Mouse (Mus musculus) hindbrain, postnatal 0 days (tissue): ENCODE measurements around the gene Echs1. TPM values are rescaled to one million over a fixed set of nuclear protein-coding genes. Genes with fewer than 3 reads are reported as not detected.
A peak's percentile ranks its signal among the peaks of the same experiment; 100 is the strongest.

Experiments
- ATAC-seq: fragments of 200-750 bp; cut with Nextera tagmentation; 2 replicates; pipeline ENCODE4 v1.8.0; 2017; ENCODE audit warnings: mild to moderate bottlenecking, moderate TSS enrichment, moderate library complexity
- DNase-seq: peaks from one replicate; pipeline ENCODE4 v3.0.0-alpha.2; 2015; ENCODE audit warnings: low spot score
- H3K27ac ChIP-seq: fragments of 300-500 bp; sonication (generic); 2 replicates; pipeline ENCODE4 v1.5.1; 2014; ENCODE audit warnings: mild to moderate bottlenecking
- H3K27me3 ChIP-seq: fragments of 300-500 bp; sonication (generic); 2 replicates; pipeline ENCODE4 v1.6.1; 2014; ENCODE audit warnings: low read length, mixed read lengths; ENCODE audit not compliant: insufficient read depth
- H3K36me3 ChIP-seq: fragments of 300-500 bp; sonication (generic); 2 replicates; pipeline ENCODE4 v1.6.1; 2014; ENCODE audit warnings: low read length, mixed read lengths; ENCODE audit not compliant: insufficient read depth
- H3K4me1 ChIP-seq: fragments of 300-500 bp; sonication (generic); 2 replicates; pipeline ENCODE4 v1.6.1; 2014; ENCODE audit warnings: antibody characterized with exemption, low read length, mixed read lengths; ENCODE audit not compliant: insufficient read depth
- H3K4me2 ChIP-seq: fragments of 300-500 bp; sonication (generic); 2 replicates; pipeline ENCODE4 v1.6.1; 2014; ENCODE audit warnings: low read depth, mild to moderate bottlenecking, low read length, moderate library complexity, mixed read lengths
- H3K4me3 ChIP-seq: fragments of 300-500 bp; sonication (generic); 2 replicates; pipeline ENCODE4 v1.5.1; 2014; ENCODE audit warnings: low read length
- H3K9ac ChIP-seq: fragments of 300-500 bp; sonication (generic); replicated peaks from 2 replicates; pipeline ENCODE4 v1.6.1; 2014; ENCODE audit warnings: mild to moderate bottlenecking, low read length, moderate library complexity, mixed read lengths
- H3K9me3 ChIP-seq: fragments of 300-500 bp; sonication (generic); 2 replicates; pipeline ENCODE4 v1.6.1; 2016; ENCODE audit warnings: low read length, mixed read lengths
- CTCF ChIP-seq: IDR thresholded peaks from 2 replicates; pipeline ENCODE4 v1.5.1; 2016; ENCODE audit warnings: antibody characterized with exemption, control low read depth, low read depth
- WGBS: fragments of 180-500 bp; shearing (Covaris S2); extraction: QIAGEN DNeasy Blood & Tissue Kit; methylation state at CpG from one replicate; pipeline ENCODE4 v1.1.7; 2014; 5-methylcytosine and 5-hydroxymethylcytosine counted together
- polyA plus RNA-seq: library from polyadenylated mRNA; unstranded; fragments of >200 nt; fragmentation: Nextera tagmentation; extraction: Ambion mirVana; gene quantifications from 2 replicates; pipeline ENCODE4 v1.2.1, GENCODE M21; 2015
- total RNA-seq: library from RNA; depleted of rRNA; stranded (reverse); fragments of >200 nt; gene quantifications from 2 replicates; pipeline ENCODE4 v1.2.3, GENCODE M21; 2014

Gene Echs1
- total and polyA plus RNA-seq, 2 experiments from 2014 or later, result 91.5 to 136 TPM

- 11% methylated on average over 20 of the region's 20 CpGs for WGBS
- peak; percentile 65 for DNase-seq
- Histone ChIP-seq H3K4me1 (no peaks in the 10 kb centered on the region), H3K36me3 (no peaks in the 10 kb centered on the region), H3K27ac (peak overlapping the region; percentile 92), H3K4me2 (peak overlapping the region; percentile 63), H3K9ac (peak overlapping the region; percentile 62), H3K27me3 (no peaks in the 10 kb centered on the region), H3K4me3 (peak overlapping the region; percentile 46), H3K9me3 (no peaks in the 10 kb centered on the region)
- peak; percentile 62 for ATAC-seq
- no peak for TF ChIP-seq CTCF
Measured at GRCm38 (mm10) chr7:140081408-140082241, 34.7 kb downstream of the Echs1 start.

GRCm38 (mm10) chr7:140080503-140081156, 35.6 kb downstream of the Echs1 start:
- Histone ChIP-seq H3K27ac (peak overlapping the region; percentile 92), H3K36me3 (no peaks in the 10 kb centered on the region), H3K27me3 (no peaks in the 10 kb centered on the region), H3K4me2 (peak overlapping the region; percentile 63), H3K4me3 (peak overlapping the region; percentile 46), H3K9me3 (no peaks in the 10 kb centered on the region), H3K4me1 (no peaks in the 10 kb centered on the region), H3K9ac (peak overlapping the region; percentile 62)
- ATAC-seq, result peak; percentile 79
- TF ChIP-seq CTCF, result peak; percentile 55
- peak; percentile 96 for DNase-seq
- 2% methylated on average over 24 of the region's 24 CpGs for WGBS

- H3K9ac ChIP-seq, result no peak overlapping the region
- no peaks in the 10 kb centered on the region for H3K27me3 ChIP-seq
- ATAC-seq, result no peak
- 5% methylated on average over 5 of the region's 5 CpGs for WGBS
- no peak overlapping the region for H3K27ac ChIP-seq
- no peak overlapping the region for H3K4me2 ChIP-seq
- DNase-seq, result peak; percentile 90
- H3K9me3 ChIP-seq, result no peaks in the 10 kb centered on the region
- H3K36me3 ChIP-seq, result no peaks in the 10 kb centered on the region
- H3K4me3 ChIP-seq, result no peak overlapping the region
- peak; percentile 86 for TF ChIP-seq CTCF
- no peaks in the 10 kb centered on the region for H3K4me1 ChIP-seq
Measured at GRCm38 (mm10) chr7:140078711-140079110, 37.6 kb downstream of the Echs1 start.

- Histone ChIP-seq H3K4me3 (no peak overlapping the region), H3K9me3 (no peaks in the 10 kb centered on the region), H3K9ac (no peak overlapping the region), H3K4me1 (no peaks in the 10 kb centered on the region), H3K36me3 (no peaks in the 10 kb centered on the region; the same call in 1 of the 2 replicates), H3K27ac (no peak overlapping the region), H3K4me2 (no peak overlapping the region), H3K27me3 (no peaks in the 10 kb centered on the region)
- TF ChIP-seq CTCF, result no peak
- DNase-seq (no peak), ATAC-seq (no peak)
- WGBS, result 75% methylated on average over 6 of the region's 6 CpGs
Measured at GRCm38 (mm10) chr7:140077698-140078097, 38.6 kb downstream of the Echs1 start.

GRCm38 (mm10) chr7:140070042-140070711, 46.1 kb downstream of the Echs1 start:
- 36% methylated on average over 39 of the region's 39 CpGs for WGBS
- Histone ChIP-seq H3K36me3 (peaks cover 7% of the 10 kb centered on the region; the same call in 1 of the 2 replicates), H3K9ac (0 out of 2 replicates have a peak overlapping the region, but pooled peaks have one; percentile 5), H3K27me3 (no peaks in the 10 kb centered on the region), H3K27ac (no peak overlapping the region), H3K9me3 (no peaks in the 10 kb centered on the region), H3K4me2 (peak overlapping the region; percentile 41), H3K4me1 (no peaks in the 10 kb centered on the region), H3K4me3 (0 out of 2 replicates have a peak overlapping the region, but pooled peaks have one; percentile 4)
- ATAC-seq (peak; percentile 53), DNase-seq (no peak)
- no peak for TF ChIP-seq CTCF

GRCm38 (mm10) chr7:140067397-140067796, 48.9 kb downstream of the Echs1 start:
- H3K27me3 ChIP-seq, result no peaks in the 10 kb centered on the region
- 68% methylated on average over 6 of the region's 6 CpGs for WGBS
- ATAC-seq, result no peak

More at GRCm38 (mm10) chr7:140067397-140067796, 48.9 kb downstream of the Echs1 start:
- Histone ChIP-seq H3K27ac (no peak overlapping the region), H3K4me3 (no peak overlapping the region), H3K9ac (no peak overlapping the region), H3K4me1 (no peaks in the 10 kb centered on the region), H3K4me2 (no peak overlapping the region), H3K9me3 (no peaks in the 10 kb centered on the region), H3K36me3 (peaks cover 7% of the 10 kb centered on the region; the same call in 1 of the 2 replicates)
- no peak for TF ChIP-seq CTCF
- DNase-seq, result no peak
